Mouse (Mus musculus): ENCODE results near the gene Srpk2.

DNA sequence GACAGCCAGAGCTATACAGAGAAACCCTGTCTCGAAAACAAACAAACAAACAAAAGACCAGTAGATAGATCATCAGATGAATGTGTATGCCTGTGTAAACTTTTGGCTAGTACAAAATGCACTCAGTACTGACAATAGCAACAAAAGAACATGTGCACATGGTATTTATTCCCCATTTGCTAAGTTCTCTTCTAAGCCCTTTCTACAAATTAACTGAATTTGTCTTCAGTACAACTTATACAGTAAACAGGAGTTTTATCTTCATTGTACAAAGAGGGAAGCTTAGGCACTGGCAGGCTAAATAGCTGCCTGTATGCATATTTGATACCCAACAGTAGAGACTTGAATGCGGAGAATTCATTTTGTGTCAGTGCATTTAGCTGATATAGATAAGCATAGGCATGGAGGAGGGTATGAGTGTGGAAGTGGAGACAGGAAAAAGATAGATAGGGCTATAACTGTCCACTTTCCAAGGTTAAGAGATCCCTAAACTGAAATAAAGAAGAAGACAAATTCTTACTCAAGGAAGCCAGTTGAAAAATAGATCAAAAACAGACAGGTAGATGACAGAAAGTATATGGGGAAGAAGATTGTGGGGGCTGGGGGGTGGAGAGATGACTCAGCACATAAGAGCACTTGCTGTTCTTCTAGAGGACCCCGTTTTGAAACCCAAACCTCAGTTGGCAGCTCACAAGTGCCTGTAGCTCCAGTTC is 33.2 kb upstream of the Srpk2 start:
- no peak for TF ChIP-seq EP300 (IDR thresholded peaks at IDR 0.05; ENCODE audit: insufficient read depth, low read depth, low read length)
- TF ChIP-seq CTCF (IDR thresholded peaks at IDR 0.05), result no peak
- no peak for TF ChIP-seq POLR2A (IDR thresholded peaks at IDR 0.05; ENCODE audit: insufficient read depth, low read depth, low read length)

Data from heart, adult 2 months (tissue).